Mouse (Mus musculus) forebrain, embryonic 11.5 days (tissue): ENCODE measurements at regions not wholly inside any gene's neighbourhood (a gene's known extent, or its start where the extent isn't known, plus 50 kb on each side); places are given as distances from the start of the nearest gene placed in this dataset.
"Not testable (repeated sequence)": the region's sequence is repeated elsewhere in the genome, so short reads cannot be mapped to it uniquely, and the experiment has no call there.

Experiments used
- ATAC-seq: fragments of 200-750 bp; cut with Nextera tagmentation; replicated peaks from 2 replicates; pipeline ENCODE4 v1.8.0; 2017; ENCODE audit warnings: moderate TSS enrichment; ENCODE audit not compliant: low FRiP score
- DNase-seq: peaks from one replicate; pipeline ENCODE4 v3.0.0-alpha.2; 2017; ENCODE audit warnings: low spot score
- H3K27ac ChIP-seq: fragments of 300-500 bp; sonication (generic); 2 replicates; pipeline ENCODE4 v1.5.1; 2014; ENCODE audit warnings: low read depth, low read length
- H3K27me3 ChIP-seq: fragments of 300-500 bp; sonication (generic); 2 replicates; pipeline ENCODE4 v1.6.1; 2014; ENCODE audit warnings: mild to moderate bottlenecking, low read length, mixed read lengths; ENCODE audit not compliant: control insufficient read depth, insufficient read depth
- H3K36me3 ChIP-seq: fragments of 300-500 bp; sonication (generic); 2 replicates; pipeline ENCODE4 v1.6.1; 2014; ENCODE audit warnings: mild to moderate bottlenecking, low read length, moderate library complexity, mixed read lengths; ENCODE audit not compliant: control insufficient read depth, insufficient read depth
- H3K4me1 ChIP-seq: fragments of 300-500 bp; sonication (generic); replicated peaks from 2 replicates; pipeline ENCODE4 v1.6.1; 2014; ENCODE audit warnings: low read length, mixed read lengths; ENCODE audit not compliant: control insufficient read depth, insufficient read depth
- H3K4me2 ChIP-seq: fragments of 300-500 bp; sonication (generic); 2 replicates; pipeline ENCODE4 v1.6.1; 2014; ENCODE audit warnings: low read depth, mild to moderate bottlenecking, low read length, moderate library complexity, mixed read lengths; ENCODE audit not compliant: severe bottlenecking
- H3K4me3 ChIP-seq: fragments of 300-500 bp; sonication (generic); 2 replicates; pipeline ENCODE4 v1.5.1; 2014; ENCODE audit warnings: low read depth, low read length
- H3K9ac ChIP-seq: fragments of 300-500 bp; sonication (generic); 2 replicates; pipeline ENCODE4 v1.6.1; 2014; ENCODE audit warnings: low read length
- H3K9me3 ChIP-seq: fragments of 300-500 bp; sonication (generic); 2 replicates; pipeline ENCODE4 v1.6.1; 2016; ENCODE audit warnings: low read length, mixed read lengths; ENCODE audit not compliant: control insufficient read depth
- WGBS: fragments of 180-500 bp; shearing (Covaris S2); extraction: QIAGEN DNeasy Blood & Tissue Kit; methylation state at CpG from one replicate; pipeline ENCODE4 v1.1.7; 2014; 5-methylcytosine and 5-hydroxymethylcytosine counted together

DNA sequence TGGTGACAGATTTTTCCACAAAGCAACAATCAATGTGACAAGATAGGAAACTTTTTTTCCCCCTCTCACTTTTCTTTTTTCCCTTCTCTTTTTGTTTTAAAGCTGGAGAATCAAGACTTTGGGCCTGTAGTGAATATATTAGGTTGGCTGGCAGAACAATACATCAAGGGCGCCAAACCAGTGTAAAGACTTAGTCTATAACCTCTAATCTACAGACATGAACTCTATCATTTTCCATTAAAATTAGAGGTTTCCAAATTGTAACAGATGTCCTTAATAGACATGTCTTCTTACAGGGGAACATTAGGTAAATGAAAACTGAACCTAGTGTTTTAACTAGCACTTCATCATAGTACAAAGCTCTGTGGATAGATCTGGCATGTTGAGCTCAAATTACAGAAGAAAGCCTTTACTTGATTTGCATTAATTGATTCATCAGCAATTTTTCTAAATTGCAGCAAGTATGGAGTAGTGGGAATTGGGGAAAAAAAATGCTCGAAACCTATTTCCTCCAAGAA lies 937.0 kb downstream of the Robo1 start:
- no peak for ATAC-seq
- H3K27me3 ChIP-seq = no peaks in the 10 kb centered on the region
- H3K27ac ChIP-seq = no peak overlapping the region
- H3K4me3 ChIP-seq = no peak overlapping the region
- no peaks in the 10 kb centered on the region for H3K4me1 ChIP-seq
- no peaks in the 10 kb centered on the region for H3K9me3 ChIP-seq
- no peak for DNase-seq
- H3K9ac ChIP-seq = no peak overlapping the region
- H3K4me2 ChIP-seq = no peak overlapping the region
- 90% methylated on average over 2 of the region's 2 CpGs for WGBS
- H3K36me3 ChIP-seq = no peaks in the 10 kb centered on the region

DNA sequence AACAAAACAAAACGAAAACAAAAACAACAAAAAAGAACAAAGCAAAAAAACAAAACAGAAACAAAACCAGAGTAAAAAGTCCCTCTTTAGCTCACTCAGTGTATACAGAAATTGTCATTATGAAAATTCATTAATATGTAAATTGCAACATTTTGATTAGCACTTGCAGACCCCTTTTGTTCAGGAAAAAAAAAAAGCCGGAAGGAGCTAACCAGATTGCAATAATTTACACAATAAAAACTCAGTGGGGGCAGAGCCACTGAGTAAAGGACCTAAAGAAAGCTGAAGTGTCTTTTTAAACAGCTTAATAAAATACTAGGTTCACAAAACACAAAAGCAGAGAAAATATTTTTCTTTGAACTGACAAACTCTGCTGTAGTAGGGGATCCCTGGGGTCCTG lies 922.5 kb downstream of the Robo1 start:
- Histone ChIP-seq H3K4me1 (0 out of 2 replicates have a peak, but pooled peaks cover 3% of the 10 kb centered on the region), H3K27me3 (peaks cover 2% of the 10 kb centered on the region; the same call in 1 of the 2 replicates), H3K9me3 (no peaks in the 10 kb centered on the region), H3K9ac (no peak overlapping the region), H3K36me3 (no peaks in the 10 kb centered on the region), H3K4me2 (no peak overlapping the region), H3K27ac (no peak overlapping the region), H3K4me3 (no peak overlapping the region)
- 44% methylated on average over 2 of the region's 2 CpGs for whole genome bisulfite sequencing
- no peak for DNase-seq
- ATAC-seq = no peak

DNA sequence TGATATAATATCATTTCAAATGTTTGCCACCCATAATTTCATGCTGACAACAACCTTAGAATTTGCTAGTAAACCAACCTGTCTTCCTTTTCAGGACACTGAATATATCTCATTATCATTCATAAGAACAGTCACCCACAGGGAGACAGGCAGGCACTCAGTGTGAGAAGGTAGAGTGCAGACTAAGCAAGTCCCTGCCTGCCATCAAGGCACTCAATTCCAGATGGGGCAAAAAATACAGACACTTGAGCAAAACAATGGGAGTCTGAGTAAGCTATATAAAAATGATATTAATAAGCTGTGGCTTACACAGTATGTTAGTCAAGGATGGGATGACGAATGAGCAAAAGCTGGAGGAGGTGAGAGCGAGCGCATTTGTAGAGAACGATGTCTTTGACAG lies 909.4 kb downstream of the Robo1 start:
- Histone ChIP-seq H3K9me3 (no peaks in the 10 kb centered on the region), H3K27me3 (no peaks in the 10 kb centered on the region), H3K4me1 (no peaks in the 10 kb centered on the region), H3K36me3 (no peaks in the 10 kb centered on the region), H3K4me2 (no peak overlapping the region), H3K27ac (no peak overlapping the region), H3K9ac (no peak overlapping the region), H3K4me3 (no peak overlapping the region)
- ATAC-seq (no peak), DNase-seq (no peak)
- WGBS = 93% methylated on average over 4 of the region's 4 CpGs

DNA sequence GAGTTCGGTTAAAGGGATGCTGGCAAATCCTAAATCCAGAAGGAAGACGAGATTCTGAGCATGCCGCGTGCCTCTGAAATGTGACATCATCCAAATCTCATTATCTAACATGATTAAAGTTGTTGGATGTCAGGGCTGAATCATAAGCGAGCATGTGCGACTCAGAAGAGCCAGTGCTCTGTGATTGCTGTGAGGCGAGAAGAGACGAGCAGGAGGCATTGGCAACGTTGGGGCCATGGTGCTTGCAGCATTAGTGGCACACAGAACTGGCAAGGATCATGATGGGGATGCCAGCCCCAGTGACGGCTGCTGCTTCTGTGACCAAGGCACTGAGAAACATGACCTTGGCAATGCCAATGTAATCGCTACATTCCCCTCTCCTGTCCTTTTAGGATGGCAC lies 895.4 kb downstream of the Robo1 start:
- Histone ChIP-seq H3K27me3 (no peaks in the 10 kb centered on the region), H3K9me3 (no peaks in the 10 kb centered on the region), H3K27ac (no peak overlapping the region), H3K9ac (no peak overlapping the region), H3K36me3 (no peaks in the 10 kb centered on the region), H3K4me1 (no peaks in the 10 kb centered on the region), H3K4me3 (no peak overlapping the region), H3K4me2 (no peak overlapping the region)
- WGBS = 92% methylated on average over 11 of the region's 11 CpGs
- DNase-seq = no peak
- no peak for ATAC-seq

DNA sequence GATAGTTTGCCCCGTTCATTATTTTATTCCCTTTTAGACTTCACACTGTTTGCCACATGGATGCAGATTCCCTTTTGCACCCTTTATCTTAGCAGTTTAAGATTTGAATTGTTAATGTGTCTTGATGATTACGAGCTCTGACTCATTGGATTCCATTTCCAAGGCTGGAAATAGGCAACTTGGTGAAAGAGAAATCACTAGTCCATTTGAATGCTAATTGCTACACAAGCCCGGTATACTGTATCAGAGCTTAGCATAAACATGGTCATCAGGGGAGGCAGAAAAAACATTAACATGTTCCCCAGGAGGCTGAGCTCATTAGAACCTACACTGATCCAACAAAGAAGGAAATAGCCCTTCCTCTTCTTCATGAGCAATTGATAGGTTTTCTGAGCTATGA lies 892.9 kb downstream of the Robo1 start:
- Histone ChIP-seq H3K27me3 (no peaks in the 10 kb centered on the region), H3K9me3 (no peaks in the 10 kb centered on the region), H3K9ac (no peak overlapping the region), H3K4me1 (no peaks in the 10 kb centered on the region), H3K36me3 (no peaks in the 10 kb centered on the region), H3K27ac (no peak overlapping the region), H3K4me2 (no peak overlapping the region), H3K4me3 (no peak overlapping the region)
- 55% methylated on average over 3 of the region's 3 CpGs for WGBS
- DNase-seq (no peak), ATAC-seq (no peak)

DNA sequence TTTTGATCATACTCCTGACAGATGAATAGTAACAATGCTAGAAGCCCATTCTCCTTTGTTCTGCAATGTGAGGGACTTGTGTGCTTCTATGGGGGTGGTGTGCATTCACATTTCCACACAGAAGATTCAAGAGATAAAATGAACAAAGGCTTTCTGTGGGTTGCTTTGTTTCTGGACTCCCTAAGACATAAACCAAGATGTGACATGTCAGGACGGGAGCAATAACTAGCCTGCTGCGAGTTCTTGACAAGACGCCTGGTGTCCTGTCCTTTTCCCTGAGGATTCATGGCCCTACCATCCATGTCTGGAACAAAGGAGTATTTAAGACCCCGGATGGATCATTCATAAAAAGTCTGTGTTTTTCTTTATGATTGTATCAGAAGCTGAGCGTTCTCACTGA lies 874.7 kb downstream of the Robo1 start:
- H3K4me2 ChIP-seq = no peak overlapping the region
- 89% methylated on average over 5 of the region's 5 CpGs for WGBS
- no peaks in the 10 kb centered on the region for H3K36me3 ChIP-seq
- ATAC-seq (no peak), DNase-seq (no peak)
- H3K4me1 ChIP-seq = no peaks in the 10 kb centered on the region
- H3K27me3 ChIP-seq = no peaks in the 10 kb centered on the region
- H3K27ac ChIP-seq = no peak overlapping the region
- no peak overlapping the region for H3K4me3 ChIP-seq
- H3K9ac ChIP-seq = no peak overlapping the region
- no peaks in the 10 kb centered on the region for H3K9me3 ChIP-seq

DNA sequence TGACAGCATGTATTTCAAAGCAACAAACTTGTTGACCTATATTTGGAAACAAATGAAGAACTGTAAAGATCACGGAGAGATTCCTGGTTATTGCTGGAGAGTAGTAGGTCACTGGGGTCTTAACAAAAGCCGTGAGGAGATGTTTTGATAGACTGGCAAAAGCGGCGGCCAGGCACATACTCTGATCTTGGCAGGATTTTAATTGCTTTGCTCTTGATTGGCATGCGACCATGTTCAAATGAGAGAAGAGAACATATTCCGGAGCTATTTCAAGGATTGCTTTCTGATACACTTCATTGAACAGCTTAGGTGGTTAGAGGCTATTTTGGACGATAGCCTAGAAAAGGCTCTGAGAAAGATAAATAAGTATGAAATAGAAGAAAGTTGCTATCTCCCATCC lies 874.2 kb downstream of the Robo1 start:
- DNase-seq = no peak
- H3K9me3 ChIP-seq = no peaks in the 10 kb centered on the region
- ATAC-seq = no peak
- H3K4me2 ChIP-seq = no peak overlapping the region
- H3K27me3 ChIP-seq = no peaks in the 10 kb centered on the region
- no peaks in the 10 kb centered on the region for H3K4me1 ChIP-seq
- H3K27ac ChIP-seq = no peak overlapping the region
- no peak overlapping the region for H3K4me3 ChIP-seq
- no peak overlapping the region for H3K9ac ChIP-seq
- 80% methylated on average over 7 of the region's 7 CpGs for WGBS
- no peaks in the 10 kb centered on the region for H3K36me3 ChIP-seq

DNA sequence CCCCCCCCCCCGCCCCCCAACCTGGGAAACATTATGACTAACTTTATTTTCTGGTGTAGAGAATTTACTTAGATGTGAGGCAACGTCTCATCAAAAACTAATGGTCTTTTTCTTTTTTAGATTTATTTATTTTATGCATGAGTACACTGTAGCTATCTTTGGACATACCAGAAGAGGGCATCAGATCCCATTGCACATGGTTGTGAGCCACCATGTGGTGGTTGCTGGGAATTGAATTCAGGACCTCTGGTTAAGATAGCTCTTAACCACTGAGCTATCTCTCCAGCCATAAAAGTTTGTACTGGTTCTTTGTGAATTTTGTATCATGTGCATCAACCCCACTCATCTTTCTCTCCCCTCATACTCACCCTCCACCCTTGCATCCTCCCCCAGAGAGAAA lies 847.3 kb downstream of the Robo1 start:
- no peak overlapping the region for H3K4me3 ChIP-seq
- H3K27me3 ChIP-seq = no peaks in the 10 kb centered on the region
- no peak overlapping the region for H3K4me2 ChIP-seq
- WGBS = 68% methylated on average over 2 of the region's 2 CpGs
- H3K4me1 ChIP-seq = no peaks in the 10 kb centered on the region
- DNase-seq = no peak
- no peak overlapping the region for H3K9ac ChIP-seq
- no peaks in the 10 kb centered on the region for H3K9me3 ChIP-seq
- no peak overlapping the region for H3K27ac ChIP-seq
- no peaks in the 10 kb centered on the region for H3K36me3 ChIP-seq
- no peak for ATAC-seq

DNA sequence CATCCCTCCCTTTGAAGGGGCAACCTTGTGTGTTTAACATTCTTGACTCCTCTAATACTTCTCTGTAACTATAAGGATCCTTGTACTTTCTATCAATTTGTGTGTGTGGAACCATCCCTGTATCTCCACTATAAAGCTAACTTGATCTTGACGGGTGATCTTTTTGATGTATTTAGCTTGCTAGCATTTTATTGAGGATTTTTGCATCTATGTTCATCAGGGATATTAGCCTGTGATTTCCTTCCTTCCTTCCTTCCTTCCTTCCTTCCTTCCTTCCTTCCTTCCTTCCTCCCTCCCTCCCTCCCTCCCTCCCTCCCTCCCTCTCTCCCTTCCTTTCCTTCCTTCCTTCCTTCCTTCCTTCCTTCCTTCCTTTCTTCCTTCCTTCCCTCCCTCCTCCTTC lies 819.8 kb downstream of the Robo1 start:
- WGBS = 86% methylated on average over 1 of the region's 1 CpGs
- not testable (repeated sequence) for H3K27ac ChIP-seq, H3K27me3 ChIP-seq, H3K9me3 ChIP-seq, H3K9ac ChIP-seq, DNase-seq, ATAC-seq, H3K4me1 ChIP-seq, H3K36me3 ChIP-seq, H3K4me3 ChIP-seq, H3K4me2 ChIP-seq
